Mouse (Mus musculus) cerebral cortex, adult 2 months (tissue): ENCODE data around the gene Plxnb2.

ENCODE experiments used
- whole genome bisulfite sequencing: fragments of 180-500 bp; shearing (Covaris S2); methylation state at CpG from one replicate; pipeline ENCODE4 v1.1.7; 2018; 5-methylcytosine and 5-hydroxymethylcytosine counted together

Gene Plxnb2

DNA sequence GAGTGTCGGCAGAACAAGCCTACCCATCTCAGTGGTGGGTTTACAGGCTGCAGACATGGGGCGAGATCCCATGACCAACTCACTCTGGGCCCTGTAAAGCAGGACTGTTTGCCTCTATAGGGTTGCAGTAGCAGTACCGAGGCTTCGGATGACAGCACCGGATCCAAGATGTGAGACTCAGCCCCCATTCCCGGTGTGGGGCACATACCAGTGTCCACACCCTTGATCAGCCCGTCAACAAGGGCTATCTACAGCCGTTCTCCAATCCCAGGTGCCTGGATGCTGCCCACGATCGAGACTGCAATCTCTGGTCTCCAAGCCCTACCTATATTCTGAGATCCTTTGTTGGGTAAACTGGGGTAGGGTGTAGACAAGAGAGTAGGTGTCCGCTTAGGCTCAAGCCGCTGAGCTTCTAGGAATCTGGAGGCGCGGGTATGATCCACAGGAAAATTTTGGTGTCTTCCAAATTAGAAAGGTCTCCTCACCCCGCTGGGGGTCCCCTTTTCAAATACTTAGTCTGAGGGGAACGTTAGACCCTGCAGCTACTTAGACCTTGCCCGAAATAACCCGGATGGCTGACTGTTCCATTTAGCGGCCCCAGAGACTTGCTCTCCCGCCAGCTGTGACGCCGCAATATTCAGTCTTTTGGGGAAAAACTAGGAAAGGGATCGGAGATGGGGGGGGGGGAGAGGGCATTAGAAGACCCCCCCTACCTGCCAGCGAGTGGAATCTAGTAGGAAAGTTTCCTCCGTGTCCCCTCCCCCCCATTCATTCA is 31.9 kb downstream of the Plxnb2 start:
- WGBS: 7% methylated on average over 25 of the region's 25 CpGs

DNA sequence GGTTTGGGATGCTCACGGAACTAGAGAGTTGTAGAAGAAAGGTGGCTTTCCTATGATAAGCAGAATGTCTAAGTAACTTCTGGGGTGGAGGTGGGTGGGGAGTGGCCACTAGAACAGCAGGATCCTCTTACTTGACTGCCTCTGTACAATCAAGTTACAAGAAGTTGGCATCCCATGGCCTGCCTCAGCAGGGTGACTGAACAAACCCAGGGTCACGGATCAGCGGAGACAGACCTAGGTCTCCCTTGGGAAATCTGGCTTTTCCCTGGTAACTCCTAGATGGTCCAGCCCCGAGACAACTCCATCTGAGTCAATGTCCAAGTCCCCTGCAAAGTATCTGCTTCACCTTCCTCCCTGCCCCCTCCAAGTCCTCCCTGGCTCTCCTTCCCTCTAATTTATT is 32.7 kb downstream of the Plxnb2 start:
- WGBS: 58% methylated on average over 4 of the region's 4 CpGs

DNA sequence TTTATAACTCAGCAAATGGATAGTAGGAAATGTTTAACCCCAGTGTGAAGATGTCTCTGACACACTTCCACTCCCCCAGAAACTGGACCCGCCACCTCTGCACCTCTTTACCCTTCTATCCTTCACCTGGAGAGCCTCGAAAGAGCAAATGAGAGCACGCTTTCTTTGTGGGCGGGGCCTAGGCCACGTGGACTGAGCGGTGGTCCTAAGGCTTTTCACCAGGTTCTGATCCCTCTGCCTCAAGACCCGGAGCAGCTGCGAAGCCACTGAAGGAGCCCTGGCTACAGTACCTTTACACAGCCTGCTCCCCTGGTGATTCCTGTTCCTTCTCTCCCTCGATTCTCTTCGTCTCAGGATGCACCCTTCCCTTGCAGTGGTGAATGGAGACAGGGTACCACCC is 33.1 kb downstream of the Plxnb2 start:
- WGBS: 24% methylated on average over 10 of the region's 10 CpGs

DNA sequence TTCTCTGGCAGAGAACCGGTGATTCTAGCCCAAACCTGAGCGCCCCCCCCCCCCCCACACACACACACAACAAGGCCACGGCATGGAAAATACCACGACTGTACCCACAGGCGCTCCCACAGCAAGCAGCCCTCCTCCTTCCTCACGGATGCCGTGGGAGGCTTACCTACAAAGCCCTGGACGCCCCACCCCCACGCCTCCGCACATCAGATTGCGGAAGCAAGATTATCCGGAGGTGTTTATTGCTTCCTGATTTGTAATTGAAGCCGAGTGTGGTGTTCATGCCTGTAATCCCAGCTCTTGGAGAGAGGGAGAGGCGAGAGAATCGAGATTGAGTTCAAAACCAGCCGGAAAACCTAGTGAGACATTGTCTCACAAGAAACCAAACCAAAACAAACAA is 33.6 kb downstream of the Plxnb2 start:
- 7% methylated on average over 16 of the region's 16 CpGs for WGBS

DNA sequence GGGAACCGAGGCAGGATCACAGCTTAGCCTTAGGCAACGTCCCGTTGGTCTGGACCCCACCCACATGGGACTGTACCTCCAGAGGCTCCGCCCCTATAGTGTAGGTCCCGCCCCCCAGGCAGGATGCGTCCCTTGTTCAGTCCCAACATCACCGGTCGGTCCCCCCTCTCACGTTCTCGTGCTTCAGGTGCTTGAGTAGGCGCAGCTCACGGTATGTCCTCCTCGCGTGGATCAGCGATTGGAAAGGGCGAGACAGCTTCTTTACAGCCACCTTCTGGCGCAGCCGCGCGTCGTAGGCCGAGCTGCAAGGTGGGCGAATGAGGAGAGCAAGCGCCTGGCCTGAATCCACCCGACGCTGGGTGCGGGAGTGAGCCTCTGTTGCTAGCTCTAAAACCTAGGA is 34.1 kb downstream of the Plxnb2 start:
- WGBS: 5% methylated on average over 27 of the region's 27 CpGs

DNA sequence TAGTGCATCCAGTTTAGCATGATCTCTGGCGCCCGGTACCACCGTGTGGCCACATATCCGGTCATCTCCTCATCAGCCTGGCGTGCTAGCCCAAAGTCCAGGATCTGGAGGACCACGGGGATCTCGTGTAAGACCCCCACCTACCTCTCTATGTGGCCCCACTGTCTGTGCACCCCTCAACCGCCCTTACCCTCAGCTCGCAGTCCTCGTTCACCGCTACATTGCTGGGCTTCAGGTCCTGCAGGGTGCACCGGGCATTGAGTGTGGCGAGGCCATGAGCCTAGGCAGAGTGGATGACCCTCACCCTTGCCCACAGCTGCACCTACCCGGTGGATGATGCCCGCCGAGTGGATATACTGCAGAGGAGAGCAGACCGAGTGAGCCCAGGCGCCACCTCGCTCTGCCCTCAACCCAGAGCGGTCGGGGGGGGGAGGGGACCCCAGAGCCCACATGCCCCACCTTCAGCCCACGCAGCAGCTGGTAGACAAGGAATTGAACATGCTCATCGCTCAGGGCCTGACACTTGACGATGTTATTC is 34.7 kb downstream of the Plxnb2 start:
- 86% methylated on average over 24 of the region's 24 CpGs for WGBS

GRCm38 (mm10) chr15:89144965-89145364 is 35.6 kb downstream of the Plxnb2 start:
- WGBS: 86% methylated on average over 11 of the region's 11 CpGs

DNA sequence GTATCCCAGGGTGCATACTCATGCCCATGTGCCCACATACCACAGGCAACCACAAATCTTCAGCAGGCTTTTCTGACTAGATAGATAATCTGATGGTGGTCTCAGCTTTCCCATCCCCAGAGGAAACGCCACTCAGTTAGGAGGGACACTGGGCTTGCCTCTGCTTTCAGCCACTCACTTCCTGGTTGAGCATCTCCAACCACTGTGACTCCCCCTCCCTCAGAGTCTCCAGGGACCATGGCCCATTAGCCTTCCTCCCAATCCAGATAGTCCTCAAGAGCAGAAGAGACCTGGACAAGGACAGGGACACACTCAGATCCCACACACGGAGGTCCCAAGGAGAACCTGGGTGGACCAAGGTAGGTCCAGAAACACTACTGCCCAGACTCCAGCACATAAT is 37.5 kb downstream of the Plxnb2 start:
- 91% methylated on average over 2 of the region's 2 CpGs for WGBS

GRCm38 (mm10) chr15:89141905-89142304 is 38.7 kb downstream of the Plxnb2 start:
- WGBS: 68% methylated on average over 4 of the region's 4 CpGs

- 36% methylated on average over 5 of the region's 5 CpGs for WGBS
Observed at GRCm38 (mm10) chr15:89141443-89141842, 39.1 kb downstream of the Plxnb2 start.

DNA sequence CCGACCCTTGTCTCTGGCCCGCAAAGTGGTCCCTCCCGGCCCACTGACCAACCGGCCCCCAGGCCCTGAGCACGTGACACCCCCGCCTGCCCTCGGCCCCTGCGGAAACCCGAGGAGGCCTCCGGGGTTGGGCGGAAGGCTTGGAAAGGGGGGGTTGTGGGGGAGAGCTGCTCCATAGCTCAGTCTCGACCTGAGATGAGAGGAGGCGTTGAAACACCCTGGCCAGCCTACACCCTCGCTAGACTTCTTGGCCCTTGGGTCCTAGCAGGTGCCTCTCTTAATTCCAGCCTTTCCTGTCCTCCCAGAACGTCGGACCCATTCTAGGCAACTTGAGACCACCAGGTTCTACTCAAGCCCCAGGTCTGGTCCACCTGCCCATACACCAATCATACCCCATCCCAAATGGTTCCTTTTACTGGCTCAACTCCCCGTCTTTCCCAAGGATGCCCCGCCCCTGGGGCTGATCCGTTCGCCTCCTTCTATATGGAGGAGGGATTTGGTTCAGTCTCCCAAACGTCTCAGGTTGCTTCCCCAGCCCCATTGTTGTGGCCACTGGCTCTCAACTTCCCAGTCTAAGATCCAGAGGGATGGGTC is 39.8 kb downstream of the Plxnb2 start, which contains the start of gene Mapk12:
Gene Mapk12 (minus strand): TSS at position 45 of the 594 bp plus-strand sequence.
- 2% methylated on average over 21 of the region's 21 CpGs for WGBS

GRCm38 (mm10) chr15:89140048-89140658 is 40.4 kb downstream of the Plxnb2 start:
- under 1% methylated on average over 53 of the region's 53 CpGs for WGBS

- 97% methylated on average over 6 of the region's 6 CpGs for WGBS
Observed at GRCm38 (mm10) chr15:89138531-89138930, 42.1 kb downstream of the Plxnb2 start.

- 84% methylated on average over 7 of the region's 7 CpGs for WGBS
Observed at GRCm38 (mm10) chr15:89138046-89138405, 42.6 kb downstream of the Plxnb2 start.

- 58% methylated on average over 11 of the region's 11 CpGs for WGBS
Observed at GRCm38 (mm10) chr15:89137378-89138045, 43.1 kb downstream of the Plxnb2 start.

GRCm38 (mm10) chr15:89136461-89137155 is 44.0 kb downstream of the Plxnb2 start:
- 98% methylated on average over 5 of the region's 5 CpGs for WGBS

DNA sequence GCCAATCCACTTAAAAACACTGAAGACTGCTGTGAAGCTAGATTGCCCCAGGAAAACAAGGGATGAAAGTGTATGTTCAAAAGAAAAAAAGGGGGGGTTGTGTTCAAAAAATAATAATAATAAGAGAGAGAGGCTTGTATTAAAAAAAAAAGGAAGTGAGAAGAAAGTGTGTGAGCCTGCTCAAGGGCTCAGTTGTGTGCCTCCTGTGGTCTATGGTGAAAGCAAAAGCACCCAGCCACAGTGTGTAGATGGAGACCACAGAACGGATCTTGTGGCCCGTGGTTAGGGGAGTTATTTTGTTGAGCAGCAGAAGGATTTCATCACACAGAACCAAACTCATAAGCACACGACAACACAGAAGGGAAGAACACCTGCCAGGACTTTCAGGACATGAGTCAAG is 49.3 kb downstream of the Plxnb2 start:
- 94% methylated on average over 3 of the region's 3 CpGs for WGBS

DNA sequence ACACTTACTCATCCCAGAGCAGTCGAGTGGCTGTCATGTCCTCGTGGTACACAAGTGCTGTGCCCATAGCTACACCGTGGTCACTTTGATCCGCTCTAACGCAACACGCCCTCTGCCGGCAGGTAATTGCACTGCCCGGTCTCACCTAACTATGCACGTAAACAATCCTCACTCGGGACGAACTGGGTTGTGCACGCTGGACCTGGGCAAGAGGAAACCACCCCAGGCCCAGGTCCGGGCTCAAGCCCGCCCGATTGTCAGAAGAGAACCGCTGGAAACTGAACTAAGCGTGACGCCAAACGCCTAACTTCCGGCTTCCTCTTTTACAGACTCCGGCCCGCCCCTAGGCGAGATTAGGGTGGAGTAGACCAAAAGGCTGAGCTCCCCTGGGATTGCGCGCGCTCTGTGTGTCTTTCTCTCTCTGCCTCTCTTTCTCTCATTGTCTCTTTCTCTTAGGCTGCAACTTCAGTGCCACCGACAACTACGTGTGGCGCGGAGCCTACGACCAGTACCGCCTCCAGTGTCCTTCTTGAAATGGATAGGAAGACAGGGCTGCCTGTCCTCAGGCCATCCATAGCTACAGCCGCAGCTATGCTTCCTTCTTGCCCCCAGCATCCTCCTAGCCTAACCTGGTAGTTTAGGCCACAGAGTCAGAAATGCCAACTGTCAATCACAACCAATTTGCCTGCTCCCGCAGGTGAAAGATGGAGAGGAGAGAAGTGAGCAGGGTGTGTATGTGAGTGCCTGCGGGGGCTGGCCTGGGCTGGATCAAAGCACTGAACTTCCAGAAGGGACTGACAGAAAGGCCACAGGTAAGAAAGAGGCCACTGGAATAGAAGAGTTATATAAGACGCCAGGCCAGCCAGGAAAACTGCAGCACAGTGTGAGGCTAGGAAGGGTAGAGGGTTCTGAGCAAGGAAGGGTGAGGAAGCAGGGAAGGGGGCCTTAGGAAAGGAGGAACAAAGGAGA is 51.9 kb downstream of the Plxnb2 start, which contains the start of gene Hdac10:
Gene Hdac10 (minus strand): TSS at position 319 of the 969 bp plus-strand sequence.
- 2% methylated on average over 36 of the region's 36 CpGs for WGBS

DNA sequence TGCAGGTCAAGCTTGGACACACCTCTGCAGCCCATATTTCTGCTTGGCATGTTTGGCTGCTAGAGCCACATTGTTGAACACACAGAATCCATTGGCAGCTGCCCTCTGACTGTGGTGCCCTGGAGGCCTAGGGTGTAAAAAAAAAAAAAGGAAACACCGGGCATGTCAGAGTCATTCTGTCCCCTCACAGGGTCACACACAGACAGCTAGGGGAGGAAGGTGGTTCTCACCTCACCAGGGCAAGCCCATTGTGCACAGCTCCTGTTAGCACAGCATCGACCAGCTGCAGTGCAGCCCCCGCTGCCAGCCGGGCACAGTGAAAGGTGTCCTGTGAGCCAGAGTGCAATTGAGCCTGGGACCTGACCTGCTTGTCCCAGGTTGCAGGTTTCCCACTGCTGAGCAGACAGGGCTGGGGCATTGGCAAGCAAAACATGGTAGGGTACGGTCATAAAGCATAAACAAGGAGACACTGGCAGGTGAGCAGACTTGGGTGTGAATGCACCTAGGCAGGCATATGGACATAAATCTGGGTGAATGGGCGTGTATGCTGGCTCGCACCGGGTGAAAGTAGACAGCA is 53.1 kb downstream of the Plxnb2 start:
- WGBS: 66% methylated on average over 8 of the region's 8 CpGs

GRCm38 (mm10) chr15:89126622-89127021 is 54.0 kb downstream of the Plxnb2 start:
- 87% methylated on average over 8 of the region's 8 CpGs for WGBS
